Mouse (Mus musculus) limb, embryonic 14.5 days (tissue): ENCODE measurements at regions not wholly inside any gene's neighbourhood (a gene's known extent, or its start where the extent isn't known, plus 50 kb on each side); places are given as distances from the start of the nearest gene placed in this dataset.
A peak's percentile ranks its signal among the peaks of the same experiment; 100 is the strongest.

Experiments
- ATAC-seq: fragments of 200-750 bp; cut with Nextera tagmentation; 2 replicates; pipeline ENCODE4 v1.8.0; 2017; ENCODE audit warnings: low read depth, moderate number of reproducible peaks, moderate TSS enrichment; ENCODE audit not compliant: low FRiP score
- DNase-seq: peaks from one replicate; pipeline ENCODE4 v3.0.0-alpha.2; 2015; ENCODE audit warnings: low spot score
- H3K27ac ChIP-seq: fragments of 300-500 bp; sonication (generic); replicated peaks from 2 replicates; pipeline ENCODE4 v1.5.1; 2014; ENCODE audit warnings: low read depth, mild to moderate bottlenecking, low read length, moderate library complexity, mixed read lengths
- H3K27me3 ChIP-seq: fragments of 300-500 bp; sonication (generic); 2 replicates; pipeline ENCODE4 v1.6.1; 2014; ENCODE audit warnings: low read length, mixed read lengths; ENCODE audit not compliant: control insufficient read depth, insufficient read depth
- H3K36me3 ChIP-seq: fragments of 300-500 bp; sonication (generic); 2 replicates; pipeline ENCODE4 v1.6.1; 2014; ENCODE audit warnings: mild to moderate bottlenecking, low read length, moderate library complexity, mixed read lengths; ENCODE audit not compliant: control insufficient read depth, insufficient read depth
- H3K4me1 ChIP-seq: fragments of 300-500 bp; sonication (generic); 2 replicates; pipeline ENCODE4 v1.6.1; 2014; ENCODE audit warnings: antibody characterized with exemption, low read length, mixed read lengths; ENCODE audit not compliant: control insufficient read depth, insufficient read depth
- H3K4me2 ChIP-seq: fragments of 300-500 bp; sonication (generic); replicated peaks from 2 replicates; pipeline ENCODE4 v1.6.1; 2014; ENCODE audit warnings: low read depth, mild to moderate bottlenecking, low read length, moderate library complexity; ENCODE audit not compliant: severe bottlenecking
- H3K4me3 ChIP-seq: fragments of 300-500 bp; sonication (generic); replicated peaks from 2 replicates; pipeline ENCODE4 v1.5.1; 2014; ENCODE audit warnings: low read length
- H3K9ac ChIP-seq: fragments of 300-500 bp; sonication (generic); 2 replicates; pipeline ENCODE4 v1.6.1; 2014; ENCODE audit warnings: mild to moderate bottlenecking, low read depth, low read length, moderate library complexity; ENCODE audit not compliant: severe bottlenecking
- H3K9me3 ChIP-seq: fragments of 300-500 bp; sonication (generic); 2 replicates; pipeline ENCODE4 v1.6.1; 2016; ENCODE audit warnings: low read length; ENCODE audit not compliant: control insufficient read depth
- POLR2A ChIP-seq: fragments of 200-500 bp; IDR thresholded peaks from 2 replicates; pipeline ENCODE4 v1.8.0; 2012; ENCODE audit warnings: inconsistent platforms, mild to moderate bottlenecking, moderate library complexity, borderline replicate concordance; ENCODE audit not compliant: insufficient read depth, insufficient read length; ENCODE audit errors: extremely low read depth
- WGBS: fragments of 180-500 bp; shearing (Covaris S2); extraction: QIAGEN DNeasy Blood & Tissue Kit; methylation state at CpG from one replicate; pipeline ENCODE4 v1.1.7; 2014; 5-methylcytosine and 5-hydroxymethylcytosine counted together

GRCm38 (mm10) chrX:142526953-142527352 lies 136.6 kb upstream of the Acsl4 start:
- Histone ChIP-seq H3K4me2 (no peak overlapping the region), H3K9me3 (no peaks in the 10 kb centered on the region), H3K9ac (no peak overlapping the region), H3K4me1 (no peaks in the 10 kb centered on the region), H3K4me3 (no peak overlapping the region), H3K36me3 (no peaks in the 10 kb centered on the region), H3K27me3 (no peaks in the 10 kb centered on the region), H3K27ac (no peak overlapping the region)
- DNase-seq (no peak), ATAC-seq (no peak)
- WGBS, result 43% methylated on average over 1 of the region's 1 CpGs
- no peak for TF ChIP-seq POLR2A

DNA sequence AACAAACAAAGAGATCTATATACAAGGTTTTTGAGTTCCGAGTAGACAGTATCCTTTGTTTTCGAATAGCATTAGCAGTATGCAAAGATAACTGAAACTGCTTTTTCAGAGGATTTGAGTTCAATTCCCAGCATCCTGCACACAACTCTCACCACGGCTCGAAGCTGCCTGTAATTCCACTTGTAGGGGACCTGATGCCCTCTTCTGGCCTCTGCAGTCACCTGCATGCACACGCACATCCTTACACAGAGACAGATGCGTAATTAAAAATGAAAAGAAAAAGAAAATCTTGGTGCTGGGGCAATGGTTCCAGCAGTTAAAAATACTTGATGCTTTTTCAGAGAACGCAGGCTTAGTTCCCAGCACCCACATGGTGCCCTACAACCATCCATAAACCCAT lies 139.6 kb upstream of the Acsl4 start:
- H3K9ac ChIP-seq, result no peak overlapping the region
- DNase-seq (no peak), ATAC-seq (no peak)
- H3K9me3 ChIP-seq, result no peaks in the 10 kb centered on the region
- 59% methylated on average over 7 of the region's 7 CpGs for WGBS
- H3K4me3 ChIP-seq, result no peak overlapping the region
- no peaks in the 10 kb centered on the region for H3K27me3 ChIP-seq
- H3K4me1 ChIP-seq, result no peaks in the 10 kb centered on the region
- H3K4me2 ChIP-seq, result no peak overlapping the region
- H3K36me3 ChIP-seq, result no peaks in the 10 kb centered on the region
- no peak overlapping the region for H3K27ac ChIP-seq
- no peak for TF ChIP-seq POLR2A

DNA sequence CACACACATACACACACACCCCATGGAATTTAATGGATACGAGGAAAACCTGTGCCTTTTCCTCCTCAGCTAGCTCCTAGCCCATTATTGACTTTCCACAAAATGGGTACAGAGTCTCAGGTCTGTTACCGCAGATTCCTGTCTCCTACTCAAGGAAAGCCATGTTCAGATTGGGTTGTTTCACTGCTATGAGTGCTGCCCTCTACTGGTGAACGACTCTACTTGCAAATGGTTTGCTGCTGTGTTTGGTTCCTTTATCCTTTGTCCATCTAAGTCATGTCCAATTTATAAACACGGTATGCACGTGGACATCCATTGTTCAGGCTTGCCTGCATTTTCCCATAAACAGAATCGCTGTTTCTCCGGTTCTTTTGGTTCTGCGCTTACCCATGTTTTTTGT lies 144.4 kb upstream of the Acsl4 start:
- no peak for TF ChIP-seq POLR2A
- DNase-seq (peak; percentile 18), ATAC-seq (no peak)
- no peak overlapping the region for H3K4me3 ChIP-seq
- H3K4me1 ChIP-seq, result no peaks in the 10 kb centered on the region
- H3K4me2 ChIP-seq, result no peak overlapping the region
- no peaks in the 10 kb centered on the region for H3K27me3 ChIP-seq
- H3K27ac ChIP-seq, result no peak overlapping the region
- H3K9ac ChIP-seq, result no peak overlapping the region
- H3K9me3 ChIP-seq, result no peaks in the 10 kb centered on the region
- H3K36me3 ChIP-seq, result no peaks in the 10 kb centered on the region
- 41% methylated on average over 8 of the region's 8 CpGs for WGBS

- H3K9ac ChIP-seq, result no peak overlapping the region
- 84% methylated on average over 1 of the region's 1 CpGs for whole genome bisulfite sequencing
Measured at GRCm38 (mm10) chrX:142535540-142535939, 145.2 kb upstream of the Acsl4 start.

DNA sequence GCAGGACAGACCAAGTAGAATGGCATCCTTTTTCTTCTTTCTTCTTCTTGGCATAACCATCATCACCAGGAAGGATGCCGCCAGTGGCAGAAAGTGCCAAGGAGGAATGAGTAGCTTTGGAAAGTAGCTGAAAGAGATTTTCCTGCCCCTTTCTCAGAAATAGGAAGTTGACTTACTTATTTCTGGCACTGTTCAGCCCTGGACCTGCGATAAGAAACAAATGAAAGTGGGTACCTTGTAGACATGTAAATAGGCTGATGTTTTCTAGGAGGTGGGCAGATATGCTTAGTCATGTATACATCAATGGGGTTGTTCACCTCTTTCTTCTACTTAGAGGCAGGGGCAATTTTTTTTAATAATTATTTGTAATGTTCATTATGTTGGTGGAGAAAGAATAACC lies 145.3 kb upstream of the Tmem164 start:
- Histone ChIP-seq H3K4me2 (no peak overlapping the region), H3K27ac (no peak overlapping the region), H3K9ac (no peak overlapping the region), H3K4me3 (no peak overlapping the region), H3K27me3 (no peaks in the 10 kb centered on the region), H3K4me1 (no peaks in the 10 kb centered on the region), H3K36me3 (no peaks in the 10 kb centered on the region), H3K9me3 (no peaks in the 10 kb centered on the region)
- DNase-seq, result no peak
- TF ChIP-seq POLR2A, result no peak
- no peak for ATAC-seq
- WGBS, result 81% methylated on average over 2 of the region's 2 CpGs

More at GRCm38 (mm10) chrX:142535540-142535939, 145.2 kb upstream of the Acsl4 start:
- no peak for TF ChIP-seq POLR2A
- H3K9me3 ChIP-seq, result no peaks in the 10 kb centered on the region
- no peaks in the 10 kb centered on the region for H3K27me3 ChIP-seq
- ATAC-seq, result no peak
- H3K4me2 ChIP-seq, result no peak overlapping the region
- no peak overlapping the region for H3K27ac ChIP-seq
- H3K4me1 ChIP-seq, result no peaks in the 10 kb centered on the region
- H3K36me3 ChIP-seq, result no peaks in the 10 kb centered on the region
- H3K4me3 ChIP-seq, result no peak overlapping the region
- no peak for DNase-seq
